Mouse (Mus musculus): ENCODE data around the gene Ndufa7.
"Not testable (repeated sequence)": the region's sequence is repeated elsewhere in the genome, so short reads cannot be mapped to it uniquely, and the experiment has no call there.

The Ndufa7 gene

DNA sequence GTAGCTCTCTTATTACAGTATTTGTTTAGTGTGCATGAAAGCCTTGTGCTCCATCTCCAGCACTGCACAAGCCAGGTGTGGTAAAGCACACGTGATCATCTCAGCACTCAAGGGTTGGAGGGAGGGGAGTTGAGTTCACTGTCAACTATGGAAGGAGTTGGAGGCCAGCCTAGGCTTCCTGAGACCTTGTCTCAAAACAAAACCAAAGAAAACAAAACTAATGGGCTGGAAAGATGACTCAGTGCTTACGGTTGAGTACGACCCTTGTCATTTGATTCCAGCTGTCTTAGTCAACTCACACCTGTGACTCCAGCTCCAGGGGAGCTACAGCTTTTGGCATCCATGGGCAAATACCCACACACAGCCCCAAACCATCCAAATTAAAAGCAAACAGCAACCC lies 11.9 kb upstream of the Ndufa7 start:
- DNase-seq = peak; percentile 37 to 68

GRCm38 (mm10) chr17:33812990-33813389 lies 11.4 kb upstream of the Ndufa7 start:
- DNase-seq = peak; percentile 68 to 90

- DNase-seq = no peak
These were observed 9.0 kb upstream of the Ndufa7 start for GRCm38 (mm10) chr17:33815399-33815798.

DNA sequence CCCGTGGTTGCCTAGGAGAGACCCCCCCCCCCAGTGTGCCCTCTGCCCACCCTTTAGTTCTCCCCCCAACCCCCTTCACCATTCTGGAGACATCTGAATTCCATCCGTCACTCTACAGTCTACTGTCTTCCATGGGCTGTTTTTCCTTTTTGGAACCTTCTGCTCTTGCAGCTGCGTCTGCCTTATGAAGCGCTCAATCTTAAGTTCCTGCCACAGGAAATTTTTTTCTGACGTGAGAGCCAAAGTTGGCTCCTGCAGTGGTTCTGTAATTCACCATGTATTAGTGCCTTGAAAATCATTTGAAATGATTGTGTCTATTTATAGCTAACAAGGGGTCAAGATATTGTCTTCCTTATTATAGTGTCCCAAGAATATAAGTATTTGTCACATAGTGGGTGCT lies 7.8 kb upstream of the Ndufa7 start:
- no peak for DNase-seq

DNA sequence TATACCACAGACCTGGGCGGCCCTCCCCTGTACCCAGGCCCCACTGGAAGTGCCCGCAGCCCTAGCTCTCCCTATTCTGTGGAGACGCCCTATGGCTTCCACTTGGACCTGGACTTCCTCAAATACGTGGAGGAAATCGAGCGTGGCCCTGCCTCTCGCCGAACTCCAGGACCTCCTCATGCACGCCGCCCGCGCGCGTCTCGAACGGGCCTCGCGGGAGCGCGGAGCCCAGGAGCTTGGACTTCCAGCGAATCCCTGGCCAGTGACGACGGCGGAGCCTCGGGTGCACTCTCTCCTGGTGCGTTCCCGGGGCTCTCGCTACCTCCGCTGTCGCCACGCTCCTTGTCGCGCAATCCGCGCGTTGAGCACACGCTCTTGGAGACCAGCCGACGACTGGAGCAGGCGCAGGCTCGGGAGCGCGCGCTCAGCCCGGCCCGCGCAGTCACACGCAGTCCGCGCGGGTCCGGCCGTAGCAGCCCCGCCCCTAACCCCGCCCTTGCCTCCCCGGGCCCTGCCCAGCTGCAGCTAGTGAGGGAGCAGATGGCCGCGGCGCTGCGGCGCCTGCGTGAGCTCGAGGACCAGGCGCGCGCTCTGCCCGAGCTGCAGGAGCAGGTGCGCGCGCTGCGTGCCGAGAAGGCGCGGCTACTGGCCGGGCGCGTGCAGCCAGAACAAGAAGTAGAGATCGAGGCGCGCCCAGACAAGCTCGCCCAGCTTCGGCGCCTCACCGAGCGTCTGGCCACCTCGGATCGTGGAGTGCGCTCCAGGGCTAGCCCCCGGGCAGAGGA lies 7.0 kb upstream of the Ndufa7 start:
- DNase-seq = peak; percentile 89 to 96

DNA sequence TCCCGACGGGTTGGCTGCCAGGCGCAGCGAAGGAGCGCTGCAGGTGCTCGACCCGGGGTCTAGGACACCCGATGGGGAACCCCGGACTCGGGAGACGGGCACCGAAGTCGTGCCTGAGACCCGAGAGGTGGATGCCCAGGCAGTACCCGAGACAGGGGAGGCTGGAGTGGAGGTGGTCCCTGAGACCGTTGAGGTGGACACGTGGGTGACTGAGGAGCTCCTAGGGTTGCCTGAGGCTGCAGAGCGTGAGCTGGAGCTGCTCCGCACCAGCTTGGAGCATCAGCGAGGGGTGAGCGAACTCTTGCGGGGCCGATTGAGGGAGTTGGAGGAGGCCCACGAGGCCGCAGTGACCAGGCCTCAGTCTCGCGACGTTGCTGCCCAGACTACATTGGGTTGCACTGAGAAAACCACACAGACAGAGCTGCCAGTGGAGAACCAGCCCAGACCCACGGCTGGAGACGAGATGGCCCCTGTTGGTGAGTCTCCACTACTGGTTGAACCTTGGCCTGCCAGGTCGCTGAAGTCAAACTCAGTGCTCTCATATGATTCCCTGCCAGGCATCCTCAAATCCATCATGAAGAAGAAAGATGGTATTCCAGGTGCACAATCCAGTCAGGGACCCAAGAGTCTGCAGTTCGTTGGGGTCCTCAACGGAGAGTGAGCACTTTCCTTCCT lies 6.3 kb upstream of the Ndufa7 start:
- DNase-seq = peak in 1 of 2 experiments; percentile 64

DNA sequence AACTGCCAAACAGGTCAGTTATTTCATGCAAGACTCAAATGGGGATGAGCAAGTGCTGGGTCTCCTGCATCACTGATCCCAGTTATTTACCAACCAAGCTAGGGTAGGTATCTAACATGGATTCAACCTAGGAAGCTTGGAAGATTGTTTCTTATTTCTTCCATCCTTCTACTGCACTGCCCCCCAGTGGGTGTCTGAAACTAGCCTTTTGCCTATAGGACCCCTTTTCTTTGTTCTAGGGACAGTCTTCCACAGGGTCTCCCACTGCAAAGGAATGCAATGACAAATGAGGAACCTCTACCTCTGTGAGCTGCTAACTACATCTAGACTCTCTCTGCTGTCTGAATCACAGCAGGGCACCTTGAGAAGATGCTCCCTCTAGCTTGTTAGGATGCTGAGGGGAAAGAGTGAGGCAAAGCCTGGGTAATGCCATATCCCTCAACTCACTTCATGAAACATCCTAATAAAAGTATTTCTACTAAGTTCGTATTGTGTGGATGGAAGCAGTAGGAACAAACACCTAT lies 1.9 kb upstream of the Ndufa7 start:
- DNase-seq = no peak

GRCm38 (mm10) chr17:33823171-33823570 lies 1.2 kb upstream of the Ndufa7 start:
- DNase-seq = not testable (repeated sequence)

DNA sequence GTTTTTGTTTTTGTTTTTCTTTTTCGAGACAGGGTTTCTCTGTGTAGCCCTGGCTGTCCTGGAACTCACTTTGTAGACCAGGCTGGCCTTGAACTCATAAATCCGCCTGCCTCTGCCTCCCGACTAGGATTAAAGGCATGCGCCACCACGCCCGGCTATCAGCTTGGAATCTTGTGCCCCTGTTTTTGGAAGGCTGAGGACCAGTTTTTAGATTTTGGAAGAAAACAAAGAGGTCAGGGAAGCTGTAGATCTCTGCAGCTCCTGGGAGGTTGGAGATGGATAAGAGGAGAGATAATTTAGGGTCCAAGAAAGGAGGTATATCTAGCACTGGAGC lies 592 bp downstream of the Ndufa7 start:
- DNase-seq = not testable (repeated sequence)

DNA sequence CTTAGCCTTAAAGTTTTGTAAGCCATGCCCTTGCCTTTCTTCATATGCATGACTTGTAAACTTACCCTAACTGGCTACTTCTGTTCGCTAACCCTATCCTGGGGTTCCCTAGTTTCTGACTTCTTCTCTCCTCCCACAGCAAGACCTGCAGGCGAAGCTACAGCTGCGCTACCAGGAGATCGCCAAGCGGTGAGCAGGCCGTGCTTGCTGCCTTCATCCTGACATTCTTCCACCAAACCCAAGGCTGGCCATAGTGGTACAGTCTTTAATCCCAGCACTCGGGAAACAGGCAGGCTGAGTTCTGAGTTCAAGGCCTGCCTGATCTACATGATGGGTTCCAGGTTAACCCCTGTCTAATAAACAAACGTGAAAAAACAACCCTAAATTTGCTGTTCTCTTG lies 1.1 kb downstream of the Ndufa7 start:
- DNase-seq = no peak

DNA sequence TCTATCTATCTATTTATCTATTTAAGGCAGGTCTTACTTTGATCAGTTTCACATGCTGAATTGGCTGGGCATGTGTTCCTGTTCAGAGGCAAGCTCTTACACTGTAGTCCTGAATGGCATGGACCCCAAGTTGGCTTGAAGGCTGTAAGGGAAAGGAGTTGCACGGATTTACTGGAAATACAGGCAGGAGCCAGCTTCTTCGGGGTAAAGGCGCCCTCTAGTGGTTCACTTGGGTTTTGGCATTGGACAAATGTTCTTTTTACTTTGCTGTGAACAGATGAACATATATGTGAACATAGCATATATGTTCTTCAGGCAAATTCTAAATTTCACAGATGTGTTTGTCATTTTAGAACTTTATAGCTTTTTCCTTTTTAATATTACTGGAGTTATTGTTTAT lies 2.5 kb downstream of the Ndufa7 start:
- DNase-seq = peak; percentile 77 to 81

DNA sequence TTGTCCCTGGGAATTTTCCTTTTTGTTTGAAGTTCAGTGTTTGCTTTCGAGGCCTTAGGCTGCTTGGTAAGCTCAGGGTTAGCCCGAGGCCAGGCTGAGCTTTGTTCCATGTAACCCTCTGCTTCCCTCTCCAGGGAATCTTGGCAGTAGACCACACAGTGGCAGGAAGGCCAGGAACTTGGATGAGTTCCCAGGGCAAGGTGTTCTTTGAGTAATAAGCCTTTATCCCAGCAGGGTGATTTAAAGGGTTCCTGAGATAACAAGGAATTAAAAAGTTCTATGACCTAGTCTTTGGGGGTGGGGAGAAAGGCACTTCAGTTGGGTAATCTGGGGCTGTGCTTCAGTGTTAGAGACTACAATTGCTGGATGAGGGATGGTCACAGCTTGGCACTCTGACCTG lies 4.5 kb downstream of the Ndufa7 start:
- peak; percentile 90 to 94 for DNase-seq

DNA sequence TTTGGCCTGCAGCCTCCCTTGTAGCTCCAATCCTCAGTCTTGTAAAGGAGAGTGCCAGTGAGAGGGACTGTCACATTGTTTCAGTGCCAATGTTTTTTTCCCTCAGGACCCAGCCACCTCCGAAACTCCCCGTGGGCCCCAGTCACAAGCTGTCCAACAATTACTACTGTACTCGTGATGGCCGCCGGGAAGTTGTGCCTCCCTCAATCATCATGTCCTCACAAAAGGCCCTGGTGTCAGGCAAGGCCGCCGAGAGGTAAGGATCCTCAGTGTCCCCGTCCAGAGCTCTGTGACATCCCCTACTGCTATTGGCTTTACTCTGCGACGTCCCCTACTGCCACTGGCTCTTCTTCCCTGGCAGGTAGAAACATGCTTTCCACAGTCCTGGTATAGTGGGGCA lies 5.2 kb downstream of the Ndufa7 start:
- DNase-seq = no peak

DNA sequence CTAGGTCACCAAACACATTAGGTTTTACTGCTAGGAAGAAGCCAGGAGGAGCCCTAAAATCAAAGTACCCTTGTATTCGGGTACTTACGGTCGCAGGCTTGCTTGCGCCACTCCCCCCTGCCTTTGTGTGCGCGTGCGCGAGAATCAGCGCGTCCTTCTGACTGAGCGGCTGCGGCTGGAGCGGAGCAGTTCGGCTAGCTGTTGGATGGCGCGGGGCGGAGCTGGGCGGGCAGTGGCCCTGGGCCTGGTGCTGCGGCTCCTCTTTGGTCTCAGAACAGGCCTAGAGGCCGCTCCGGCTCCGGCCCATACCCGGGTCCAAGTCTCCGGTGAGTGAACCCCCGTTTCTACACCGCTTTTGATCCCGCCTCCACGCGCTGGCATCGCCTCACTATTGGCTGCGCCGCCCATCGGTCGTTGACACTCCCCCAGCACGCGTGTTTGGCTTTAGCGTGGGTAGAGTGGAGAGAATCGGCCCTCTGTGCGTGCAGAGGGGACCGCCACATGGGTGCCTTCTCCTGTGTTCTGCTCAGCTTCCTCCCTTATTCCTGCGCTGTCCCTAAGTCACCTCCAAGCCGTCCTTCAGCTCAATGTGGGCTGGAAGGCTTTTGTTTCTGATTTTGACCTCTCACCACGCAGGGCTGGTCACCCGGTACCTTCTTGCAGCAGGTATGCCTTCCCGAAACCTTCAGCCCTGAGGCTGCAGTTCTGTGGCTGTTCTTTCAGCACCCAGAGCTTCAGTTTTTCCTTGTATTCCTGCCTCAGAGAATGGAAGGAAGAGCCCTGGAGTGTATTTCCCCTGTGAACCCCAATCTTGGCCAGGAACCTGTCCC lies 18.8 kb downstream of the Ndufa7 start, which contains the start of gene Cd320:
TSS of gene Cd320 (plus strand) at position 126 of the 830 bp plus-strand sequence.
- DNase-seq = peak; percentile 93 to 96

DNA sequence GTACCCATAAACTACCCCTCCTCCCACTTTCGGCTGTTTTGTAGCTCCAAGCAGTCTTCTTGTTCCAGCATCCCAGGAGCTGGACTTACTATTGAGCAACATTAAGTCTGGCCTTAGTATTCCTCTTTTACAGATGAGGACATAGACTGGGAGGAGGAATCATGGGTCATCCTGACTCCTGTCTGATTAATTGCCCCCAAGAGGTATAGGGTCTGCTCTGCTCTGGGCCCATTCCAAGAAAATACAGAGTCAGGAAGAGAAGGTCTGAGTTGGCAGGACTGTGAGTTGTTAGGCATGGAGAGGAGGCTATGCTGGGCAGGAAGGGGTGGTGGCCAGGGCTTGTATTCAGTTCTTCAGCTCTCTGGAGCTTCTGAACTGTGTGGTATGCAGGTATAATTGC lies 19.8 kb downstream of the Ndufa7 start:
- no peak for DNase-seq

GRCm38 (mm10) chr17:33848139-33848538 lies 23.8 kb downstream of the Ndufa7 start:
- DNase-seq = no peak

GRCm38 (mm10) chr17:33851331-33851730 lies 27.0 kb downstream of the Ndufa7 start:
- no peak for DNase-seq

DNA sequence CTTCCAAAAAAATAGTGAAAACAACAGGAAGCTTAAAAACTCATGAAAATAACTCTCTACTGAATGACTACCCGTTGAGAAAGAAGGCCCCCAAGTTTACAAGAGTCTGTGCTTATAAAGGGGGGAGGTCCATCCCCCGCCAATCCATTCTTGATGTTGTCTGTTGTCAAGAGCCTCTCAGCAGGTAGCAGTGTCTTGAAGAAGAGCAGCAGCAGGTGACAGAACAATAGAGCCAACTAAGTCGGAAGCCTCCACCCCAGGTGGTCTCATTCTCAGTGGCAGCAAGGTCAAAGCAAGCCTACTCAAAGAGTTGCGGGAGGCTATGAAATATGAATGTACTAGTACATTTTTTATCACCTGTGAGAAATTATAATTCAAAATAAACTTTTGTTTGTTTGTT lies 33.4 kb downstream of the Ndufa7 start:
- no peak for DNase-seq

GRCm38 (mm10) chr17:33865330-33866030 lies 41.1 kb downstream of the Ndufa7 start:
- peak; percentile 67 to 73 for DNase-seq

DNA sequence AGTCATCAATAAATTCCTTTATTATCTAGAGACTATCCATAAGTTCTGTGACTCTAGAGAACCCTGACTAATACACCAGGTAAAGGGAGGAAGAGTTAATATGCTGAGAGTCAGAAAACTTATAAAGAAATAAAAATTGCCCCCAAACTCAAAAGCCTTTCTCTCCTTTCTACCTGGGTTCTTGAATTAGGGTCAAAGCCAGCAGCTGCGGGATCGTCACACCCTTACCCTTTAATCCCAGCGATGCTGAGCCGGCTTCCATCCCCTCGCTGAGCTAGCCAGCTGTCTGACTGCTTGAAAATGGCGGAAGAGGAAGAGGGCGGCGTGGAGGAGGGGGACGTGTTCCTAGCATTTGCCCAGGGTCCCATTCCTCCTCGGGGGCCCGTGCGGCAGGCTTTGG lies 49.2 kb downstream of the Ndufa7 start, which contains the start of gene Gm7029:
TSS of gene Gm7029 (plus strand) at position 301 of the 400 bp plus-strand sequence.
- not testable (repeated sequence) for DNase-seq

DNA sequence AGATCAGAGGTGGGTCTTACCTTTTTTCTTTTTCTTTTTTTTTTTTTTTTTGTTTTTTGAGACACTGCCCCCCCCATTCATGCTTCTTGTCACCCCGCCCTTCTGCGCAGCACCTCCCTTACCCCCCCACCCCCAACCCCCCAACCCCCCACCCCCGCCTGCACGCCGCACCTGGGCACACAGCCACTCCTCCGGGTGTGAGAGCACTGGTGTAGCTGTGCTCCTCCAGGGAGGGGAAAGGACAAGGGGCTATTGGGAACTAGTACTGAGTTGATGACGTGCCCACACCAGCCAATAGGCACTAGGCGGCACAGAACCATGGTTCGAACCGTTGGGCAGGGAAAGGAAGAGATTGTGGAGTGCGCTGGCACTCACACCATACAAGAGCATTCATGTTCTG lies 50.0 kb downstream of the Ndufa7 start:
- DNase-seq = no peak

DNA sequence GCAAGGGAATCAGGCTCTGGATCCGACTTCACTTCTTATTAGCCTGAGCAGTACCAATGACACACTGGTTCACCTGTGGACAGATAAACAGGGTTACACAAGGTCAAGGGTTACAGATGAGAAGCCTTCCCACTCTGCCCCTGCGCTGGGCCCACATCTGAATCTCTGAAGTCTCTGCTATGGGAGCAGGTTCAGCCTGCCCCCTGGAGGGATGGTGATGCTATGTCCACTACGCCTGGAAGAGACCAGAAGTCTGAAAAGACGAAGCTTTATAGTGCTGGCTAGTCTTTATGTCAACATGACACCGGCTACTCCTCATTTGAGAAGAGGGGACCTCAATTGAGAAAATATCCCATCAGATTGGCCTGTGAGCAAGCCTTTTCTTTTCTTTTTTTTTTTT lies 51.4 kb downstream of the Ndufa7 start:
- peak; percentile 26 to 49 for DNase-seq
